Mouse (Mus musculus) R1 (cell line): ENCODE results near the gene Mark4.
A peak's percentile ranks its signal among the peaks of the same experiment; 100 is the strongest.

Experiments used
- DNase-seq: peaks from one replicate; pipeline ENCODE4 v3.0.0-alpha.2; 2018; ENCODE audit warnings: low read depth, low spot score

Mark4 gene

GRCm38 (mm10) chr7:19470308-19470707 lies 11.7 kb upstream of the Mark4 start:
- peak; percentile 46 for DNase-seq

- DNase-seq = no peak
Observed at GRCm38 (mm10) chr7:19469404-19469803, 10.8 kb upstream of the Mark4 start.

- no peak for DNase-seq
Observed at GRCm38 (mm10) chr7:19468279-19468678, 9.7 kb upstream of the Mark4 start.

GRCm38 (mm10) chr7:19467638-19468037 lies 9.0 kb upstream of the Mark4 start:
- DNase-seq = no peak

- no peak for DNase-seq
Observed at GRCm38 (mm10) chr7:19466602-19467145, 8.1 kb upstream of the Mark4 start.

GRCm38 (mm10) chr7:19464367-19465307 lies 6.0 kb upstream of the Mark4 start:
- no peak for DNase-seq

GRCm38 (mm10) chr7:19462884-19463381 lies 4.3 kb upstream of the Mark4 start, which contains the start of gene Exoc3l2:
TSS of gene Exoc3l2 (plus strand) at chr7:19463331.
- DNase-seq = no peak

GRCm38 (mm10) chr7:19462443-19462842 lies 3.8 kb upstream of the Mark4 start:
- no peak for DNase-seq

- peak; percentile 83 for DNase-seq
Observed at GRCm38 (mm10) chr7:19461488-19461887, 2.9 kb upstream of the Mark4 start.

GRCm38 (mm10) chr7:19460500-19460899 lies 1.9 kb upstream of the Mark4 start:
- DNase-seq = no peak

GRCm38 (mm10) chr7:19459144-19459870 lies 686 bp upstream of the Mark4 start:
- DNase-seq = no peak

- peak; percentile 73 for DNase-seq
Observed at GRCm38 (mm10) chr7:19458072-19458486, 542 bp downstream of the Mark4 start.

GRCm38 (mm10) chr7:19457414-19458071 lies 1.1 kb downstream of the Mark4 start:
- no peak for DNase-seq

GRCm38 (mm10) chr7:19456628-19457027 lies 2.0 kb downstream of the Mark4 start:
- DNase-seq = no peak

- peak; percentile 35 for DNase-seq
Observed at GRCm38 (mm10) chr7:19455819-19456495, 2.7 kb downstream of the Mark4 start.

- peak; percentile 57 for DNase-seq
Observed at GRCm38 (mm10) chr7:19455186-19455585, 3.4 kb downstream of the Mark4 start.

GRCm38 (mm10) chr7:19449165-19449564 lies 9.5 kb downstream of the Mark4 start:
- DNase-seq = no peak

GRCm38 (mm10) chr7:19447689-19448088 lies 10.9 kb downstream of the Mark4 start:
- DNase-seq = no peak

- DNase-seq = no peak
Observed at GRCm38 (mm10) chr7:19444801-19445200, 13.8 kb downstream of the Mark4 start.

- DNase-seq = peak; percentile 72
Observed at GRCm38 (mm10) chr7:19443344-19443743, 15.3 kb downstream of the Mark4 start.
